Mouse (Mus musculus) heart, embryonic 15.5 days (tissue): ENCODE results near the gene Mtcp1. TPM values are rescaled to one million over a fixed set of nuclear protein-coding genes. Genes with fewer than 3 reads are reported as not detected.

ENCODE experiments used
- ATAC-seq: fragments of 200-750 bp; cut with Nextera tagmentation; replicated peaks from 2 replicates; pipeline ENCODE4 v1.8.0; 2017; ENCODE audit warnings: low read depth, moderate TSS enrichment; ENCODE audit not compliant: insufficient number of reproducible peaks, insufficient read depth, low FRiP score
- H3K27ac ChIP-seq: fragments of 300-500 bp; sonication (generic); 2 replicates; pipeline ENCODE4 v1.5.1; 2015; ENCODE audit warnings: mild to moderate bottlenecking, inconsistent platforms
- H3K27me3 ChIP-seq: fragments of 300-500 bp; sonication (generic); 2 replicates; pipeline ENCODE4 v1.6.1; 2015; ENCODE audit warnings: inconsistent platforms
- H3K36me3 ChIP-seq: fragments of 300-500 bp; sonication (generic); 2 replicates; pipeline ENCODE4 v1.6.1; 2015; ENCODE audit warnings: mild to moderate bottlenecking, inconsistent platforms
- H3K4me1 ChIP-seq: fragments of 300-500 bp; sonication (generic); replicated peaks from 2 replicates; pipeline ENCODE4 v1.6.1; 2015; ENCODE audit warnings: inconsistent platforms
- H3K4me2 ChIP-seq: fragments of 300-500 bp; sonication (generic); 2 replicates; pipeline ENCODE4 v1.6.1; 2015; ENCODE audit warnings: inconsistent platforms, mild to moderate bottlenecking, moderate library complexity
- H3K4me3 ChIP-seq: fragments of 300-500 bp; sonication (generic); 2 replicates; pipeline ENCODE4 v1.5.1; 2015; ENCODE audit warnings: mild to moderate bottlenecking, inconsistent platforms
- H3K9ac ChIP-seq: fragments of 300-500 bp; sonication (generic); 2 replicates; pipeline ENCODE4 v1.6.1; 2015; ENCODE audit warnings: mild to moderate bottlenecking, inconsistent platforms
- H3K9me3 ChIP-seq: fragments of 300-500 bp; sonication (generic); replicated peaks from 2 replicates; pipeline ENCODE4 v1.6.1; 2016; ENCODE audit warnings: inconsistent platforms
- polyA plus RNA-seq: library from polyadenylated mRNA; unstranded; fragments of >200 nt; fragmentation: Nextera tagmentation; extraction: Ambion mirVana; gene quantifications from 2 replicates; pipeline ENCODE4 v1.2.1, GENCODE M21; 2015

Gene Mtcp1
- polyA plus RNA-seq, 1 experiment from 2014 or later, result 6.6 TPM

DNA sequence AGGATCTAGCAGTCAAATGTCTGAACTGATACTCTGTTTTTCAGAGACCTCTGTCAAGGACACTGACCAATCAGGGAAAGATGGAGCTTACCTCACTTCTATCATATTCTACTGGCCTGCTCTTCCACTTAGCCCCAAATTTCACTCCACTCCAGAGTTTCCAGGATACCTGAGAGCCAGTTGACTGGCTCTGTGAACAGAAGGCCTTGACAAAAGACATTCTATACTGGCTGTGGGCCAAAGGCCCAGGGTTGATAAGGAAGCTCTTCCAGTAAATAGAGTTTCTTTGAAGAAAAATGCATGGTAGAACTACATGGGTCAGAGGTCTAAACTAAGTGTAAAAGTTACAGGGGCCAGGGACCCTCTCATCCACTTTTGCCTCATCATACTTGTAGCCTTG, 46.2 kb downstream of the Mtcp1 start:
- no peaks in the 10 kb centered on the region for H3K9me3 ChIP-seq
- no peaks in the 10 kb centered on the region for H3K27me3 ChIP-seq
- H3K4me1 ChIP-seq, result peaks cover 5% of the 10 kb centered on the region; the same call in 1 of the 2 replicates
- H3K4me2 ChIP-seq, result no peak overlapping the region
- ATAC-seq, result no peak
- H3K4me3 ChIP-seq, result no peak overlapping the region
- H3K36me3 ChIP-seq, result no peaks in the 10 kb centered on the region
- no peak overlapping the region for H3K9ac ChIP-seq
- no peak overlapping the region for H3K27ac ChIP-seq

Other genes starting within 250 kb of the Mtcp1 start
- gene Fundc2, start 34.2 kb downstream of the Mtcp1 start, polyA plus RNA-seq, result 65.1 and 95.2 TPM in 2 replicates
- 1.4 and 1.9 TPM in 2 replicates for gene F8, start 34.0 kb downstream of the Mtcp1 start, polyA plus RNA-seq
- 19.4 and 22.8 TPM in 2 replicates for gene Cmc4, start within 50 bp of the Mtcp1 start, polyA plus RNA-seq
- gene Brcc3, start within 50 bp of the Mtcp1 start, polyA plus RNA-seq, result 45.8 and 49.8 TPM in 2 replicates
- gene Vbp1, start 97.7 kb upstream of the Mtcp1 start, polyA plus RNA-seq, result 136 and 164 TPM in 2 replicates
- 0.40 and 0.74 TPM in 2 replicates for gene Rab39b, start 161.6 kb upstream of the Mtcp1 start, polyA plus RNA-seq